Mouse (Mus musculus) G1E (cell line): ENCODE results near the gene Ccdc113.

Experiments used
- CTCF ChIP-seq: IDR thresholded peaks from 2 replicates; pipeline ENCODE4 v1.5.1; 2012; ENCODE audit warnings: low read depth, low read length, inconsistent platforms, mixed read lengths
- GATA1 ChIP-seq: IDR thresholded peaks from 2 replicates; pipeline ENCODE4 v1.6.1; 2012; ENCODE audit warnings: borderline replicate concordance, low read length, inconsistent platforms, mixed read lengths
- POLR2AphosphoS5 ChIP-seq: IDR thresholded peaks from 2 replicates; pipeline ENCODE4 v1.6.1; 2012; ENCODE audit warnings: low read depth, low read length, inconsistent platforms; ENCODE audit not compliant: insufficient replicate concordance
- TAL1 ChIP-seq: conservative IDR thresholded peaks from 2 replicates; pipeline ENCODE4 v1.6.1; 2012; ENCODE audit warnings: low read depth, low read length, inconsistent platforms, mixed read lengths

DNA sequence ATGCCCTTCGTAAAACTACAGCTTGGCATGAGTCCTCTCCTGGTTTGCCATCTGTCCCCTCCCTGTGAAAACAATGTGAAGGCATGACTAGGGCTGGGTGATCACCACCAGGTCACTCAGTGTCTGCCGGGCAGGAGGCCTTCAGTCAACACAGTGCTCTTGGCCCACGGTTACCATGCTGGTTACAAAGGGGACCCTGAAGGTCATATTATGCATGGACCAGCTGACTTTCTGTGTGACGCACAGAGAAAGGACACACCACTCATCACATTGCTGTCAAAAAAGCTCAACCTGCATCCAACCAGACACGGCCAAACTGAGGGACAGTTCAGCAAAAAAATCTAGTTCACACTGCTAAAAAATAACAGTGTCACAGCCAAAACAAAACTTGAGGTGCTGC, 43.9 kb upstream of the Ccdc113 start, which contains the start of gene Csnk2a2:
- TF ChIP-seq CTCF (no peak), TAL1 (no peak), GATA1 (no peak), POLR2AphosphoS5 (no peak)
